Mouse (Mus musculus) adrenal gland, adult 2 months (tissue): ENCODE results near the gene Scube3. TPM values are rescaled to one million over a fixed set of nuclear protein-coding genes. Genes with fewer than 3 reads are reported as not detected.

Experiments used
- DNase-seq: peaks from one replicate; pipeline ENCODE4 v3.0.0; 2021
- polyA plus RNA-seq: library from polyadenylated mRNA; depleted of rRNA; stranded (reverse); fragments of >200 nt; gene quantifications from 2 replicates; pipeline ENCODE4 v1.2.3, GENCODE M21; 2012
- total RNA-seq, 2 experiments: library from RNA; stranded (reverse); gene quantifications; 2 replicates each; pipeline ENCODE4 v1.2.3; 2021

Scube3 gene
- total and polyA plus RNA-seq, 3 experiments, result 9.8 to 33.1 (median 16.7) TPM

- DNase-seq, result no peak
Measured at GRCm38 (mm10) chr17:28177540-28178046, 35.7 kb downstream of the Scube3 start.

- no peak for DNase-seq
Measured at GRCm38 (mm10) chr17:28180331-28180730, 38.4 kb downstream of the Scube3 start.

GRCm38 (mm10) chr17:28180783-28181544, 39.0 kb downstream of the Scube3 start:
- DNase-seq, result no peak

- DNase-seq, result no peak
Measured at GRCm38 (mm10) chr17:28184971-28185638, 43.2 kb downstream of the Scube3 start.

GRCm38 (mm10) chr17:28188313-28188712, 46.4 kb downstream of the Scube3 start:
- no peak for DNase-seq

GRCm38 (mm10) chr17:28192754-28193153, 50.8 kb downstream of the Scube3 start:
- no peak for DNase-seq

- DNase-seq, result no peak
Measured at GRCm38 (mm10) chr17:28193559-28193958, 51.6 kb downstream of the Scube3 start.

GRCm38 (mm10) chr17:28195033-28195432, 53.1 kb downstream of the Scube3 start:
- DNase-seq, result no peak

- no peak for DNase-seq
Measured at GRCm38 (mm10) chr17:28197646-28198045, 55.7 kb downstream of the Scube3 start.

- no peak for DNase-seq
Measured at GRCm38 (mm10) chr17:28201982-28202381, 60.0 kb downstream of the Scube3 start.

- peak; percentile 38 for DNase-seq
Measured at GRCm38 (mm10) chr17:28204052-28204720, 62.2 kb downstream of the Scube3 start.

GRCm38 (mm10) chr17:28205443-28205842, 63.5 kb downstream of the Scube3 start:
- no peak for DNase-seq

- DNase-seq, result no peak
Measured at GRCm38 (mm10) chr17:28207092-28207491, 65.2 kb downstream of the Scube3 start.

GRCm38 (mm10) chr17:28207591-28208313, 65.8 kb downstream of the Scube3 start, which contains the start of gene Def6:
Gene Def6 (plus strand): TSS chr17:28207778.
- DNase-seq, result peak; percentile 79

GRCm38 (mm10) chr17:28208314-28208612, 66.3 kb downstream of the Scube3 start:
- no peak for DNase-seq

- no peak for DNase-seq
Measured at GRCm38 (mm10) chr17:28209457-28210110, 67.6 kb downstream of the Scube3 start.

- no peak for DNase-seq
Measured at GRCm38 (mm10) chr17:28211921-28212341, 70.0 kb downstream of the Scube3 start.

- DNase-seq, result no peak
Measured at GRCm38 (mm10) chr17:28212391-28212790, 70.5 kb downstream of the Scube3 start.

GRCm38 (mm10) chr17:28213236-28213635, 71.3 kb downstream of the Scube3 start:
- no peak for DNase-seq

- no peak for DNase-seq
Measured at GRCm38 (mm10) chr17:28216791-28217190, 74.8 kb downstream of the Scube3 start.
